Mouse (Mus musculus) thymus, postnatal 14 days (tissue): ENCODE measurements around the gene Morn2.

Experiments
- DNase-seq: peaks from one replicate; pipeline ENCODE4 v3.0.0; 2021

Gene Morn2

GRCm38 (mm10) chr17:80324521-80324920 lies 34.5 kb downstream of the Morn2 start:
- DNase-seq = no peak

GRCm38 (mm10) chr17:80325456-80325855 lies 35.5 kb downstream of the Morn2 start:
- DNase-seq = no peak

- DNase-seq = no peak
Observed at GRCm38 (mm10) chr17:80326431-80326830, 36.4 kb downstream of the Morn2 start.

GRCm38 (mm10) chr17:80332386-80332785 lies 42.4 kb downstream of the Morn2 start:
- DNase-seq = peak; percentile 16

GRCm38 (mm10) chr17:80345277-80345676 lies 55.3 kb downstream of the Morn2 start:
- DNase-seq = peak; percentile 18

GRCm38 (mm10) chr17:80346591-80347125 lies 56.7 kb downstream of the Morn2 start:
- no peak for DNase-seq
